Mouse (Mus musculus): Measurements from ENCODE around the gene Nacad. TPM values are rescaled to one million over a fixed set of nuclear protein-coding genes. Genes with fewer than 3 reads are reported as not detected.

Gene Nacad
- polyA plus RNA-seq, 1 experiment from 2014 or later: 28.4 TPM

- no peaks in the 10 kb centered on the region for H3K27me3 ChIP-seq (ENCODE audit: control insufficient read depth, insufficient read depth, low read length)
- H3K9ac ChIP-seq (ENCODE audit: low read length): no peak overlapping the region
- ATAC-seq (replicated peaks; ENCODE audit: low FRiP score) (no peak), DNase-seq (ENCODE audit: low spot score) (no peak)
- H3K9me3 ChIP-seq (ENCODE audit: control insufficient read depth, low read length): no peaks in the 10 kb centered on the region
- 92% methylated on average over 12 of the region's 12 CpGs for WGBS
- no peaks in the 10 kb centered on the region for H3K4me1 ChIP-seq (replicated peaks; ENCODE audit: control insufficient read depth, insufficient read depth, low read length)
- H3K4me3 ChIP-seq (ENCODE audit: low read depth, low read length): no peak overlapping the region
- H3K36me3 ChIP-seq (ENCODE audit: control insufficient read depth, insufficient read depth, low read length): peaks cover 35% of the 10 kb centered on the region
- no peak overlapping the region for H3K27ac ChIP-seq (ENCODE audit: low read depth, low read length)
- no peak overlapping the region for H3K4me2 ChIP-seq (ENCODE audit: low read depth, low read length, severe bottlenecking)
Measured at GRCm38 (mm10) chr11:6615250-6616205, 9.7 kb upstream of the Nacad start.

- peaks cover 4% of the 10 kb centered on the region; the same call in 1 of the 2 replicates for H3K27me3 ChIP-seq (ENCODE audit: control insufficient read depth, insufficient read depth, low read length)
Measured at GRCm38 (mm10) chr11:6605021-6605481, 802 bp downstream of the Nacad start.

GRCm38 (mm10) chr11:6604604-6604936 is 1.3 kb downstream of the Nacad start:
- no peak for DNase-seq (ENCODE audit: low spot score)
- peak overlapping the region; percentile 51 for H3K9ac ChIP-seq (ENCODE audit: low read length)
- 0 out of 2 replicates have a peak overlapping the region, but pooled peaks have one; percentile 57 for H3K27ac ChIP-seq (ENCODE audit: low read depth, low read length)
- peaks cover 18% of the 10 kb centered on the region for H3K4me1 ChIP-seq (replicated peaks; ENCODE audit: control insufficient read depth, insufficient read depth, low read length)
- no peaks in the 10 kb centered on the region for H3K9me3 ChIP-seq (ENCODE audit: control insufficient read depth, low read length)
- H3K4me3 ChIP-seq (ENCODE audit: low read depth, low read length): peak overlapping the region; percentile 44
- no peak for ATAC-seq (replicated peaks; ENCODE audit: low FRiP score)
- H3K27me3 ChIP-seq (ENCODE audit: control insufficient read depth, insufficient read depth, low read length): peaks cover 4% of the 10 kb centered on the region; the same call in 1 of the 2 replicates
- H3K36me3 ChIP-seq (ENCODE audit: control insufficient read depth, insufficient read depth, low read length): no peaks in the 10 kb centered on the region
- peak overlapping the region; percentile 71 for H3K4me2 ChIP-seq (ENCODE audit: low read depth, low read length, severe bottlenecking)

More at GRCm38 (mm10) chr11:6605021-6605481, 802 bp downstream of the Nacad start:
- no peaks in the 10 kb centered on the region for H3K36me3 ChIP-seq (ENCODE audit: control insufficient read depth, insufficient read depth, low read length)
- H3K9ac ChIP-seq (ENCODE audit: low read length): peak overlapping the region; percentile 51
- peak overlapping the region; percentile 71 for H3K4me2 ChIP-seq (ENCODE audit: low read depth, low read length, severe bottlenecking)
- H3K4me1 ChIP-seq (replicated peaks; ENCODE audit: control insufficient read depth, insufficient read depth, low read length): peaks cover 18% of the 10 kb centered on the region
- 10% methylated on average over 13 of the region's 13 CpGs for WGBS
- DNase-seq (ENCODE audit: low spot score): no peak
- ATAC-seq (replicated peaks; ENCODE audit: low FRiP score): peak; percentile 1; the same call in 1 of the 2 replicates
- H3K9me3 ChIP-seq (ENCODE audit: control insufficient read depth, low read length): no peaks in the 10 kb centered on the region
- peak overlapping the region; percentile 70; the same call in 1 of the 2 replicates for H3K27ac ChIP-seq (ENCODE audit: low read depth, low read length)
- peak overlapping the region; percentile 44 for H3K4me3 ChIP-seq (ENCODE audit: low read depth, low read length)

GRCm38 (mm10) chr11:6603887-6604603 is 1.8 kb downstream of the Nacad start:
- 28% methylated on average over 12 of the region's 12 CpGs for WGBS
- peaks cover 20% of the 10 kb centered on the region for H3K4me1 ChIP-seq (replicated peaks; ENCODE audit: control insufficient read depth, insufficient read depth, low read length)
- peaks cover 4% of the 10 kb centered on the region; the same call in 1 of the 2 replicates for H3K27me3 ChIP-seq (ENCODE audit: control insufficient read depth, insufficient read depth, low read length)
- ATAC-seq (replicated peaks; ENCODE audit: low FRiP score) (peak; percentile 34; the same call in 1 of the 2 replicates), DNase-seq (ENCODE audit: low spot score) (peak; percentile 72)
- H3K4me3 ChIP-seq (ENCODE audit: low read depth, low read length): peak overlapping the region; percentile 44
- no peaks in the 10 kb centered on the region for H3K9me3 ChIP-seq (ENCODE audit: control insufficient read depth, low read length)
- no peaks in the 10 kb centered on the region for H3K36me3 ChIP-seq (ENCODE audit: control insufficient read depth, insufficient read depth, low read length)
- H3K27ac ChIP-seq (ENCODE audit: low read depth, low read length): peak overlapping the region; percentile 57
- H3K9ac ChIP-seq (ENCODE audit: low read length): peak overlapping the region; percentile 51; the same call in 1 of the 2 replicates
- peak overlapping the region; percentile 71 for H3K4me2 ChIP-seq (ENCODE audit: low read depth, low read length, severe bottlenecking)

- H3K9ac ChIP-seq (ENCODE audit: low read length): no peak overlapping the region
- H3K27ac ChIP-seq (ENCODE audit: low read depth, low read length): no peak overlapping the region
Measured at GRCm38 (mm10) chr11:6603224-6603623, 2.6 kb downstream of the Nacad start.

GRCm38 (mm10) chr11:6602662-6603061 is 3.2 kb downstream of the Nacad start:
- Histone ChIP-seq H3K4me3 (ENCODE audit: low read depth, low read length) (no peak overlapping the region), H3K36me3 (ENCODE audit: control insufficient read depth, insufficient read depth, low read length) (peaks cover 3% of the 10 kb centered on the region; the same call in 1 of the 2 replicates), H3K9ac (ENCODE audit: low read length) (no peak overlapping the region), H3K27me3 (ENCODE audit: control insufficient read depth, insufficient read depth, low read length) (peaks cover 4% of the 10 kb centered on the region; the same call in 1 of the 2 replicates), H3K4me2 (ENCODE audit: low read depth, low read length, severe bottlenecking) (no peak overlapping the region), H3K27ac (ENCODE audit: low read depth, low read length) (no peak overlapping the region), H3K4me1 (replicated peaks; ENCODE audit: control insufficient read depth, insufficient read depth, low read length) (peaks cover 27% of the 10 kb centered on the region), H3K9me3 (ENCODE audit: control insufficient read depth, low read length) (no peaks in the 10 kb centered on the region)
- WGBS: 84% methylated on average over 9 of the region's 9 CpGs
- DNase-seq (ENCODE audit: low spot score): peak; percentile 49
- no peak for ATAC-seq (replicated peaks; ENCODE audit: low FRiP score)

More at GRCm38 (mm10) chr11:6603224-6603623, 2.6 kb downstream of the Nacad start:
- Histone ChIP-seq H3K27me3 (ENCODE audit: control insufficient read depth, insufficient read depth, low read length) (peaks cover 4% of the 10 kb centered on the region; the same call in 1 of the 2 replicates), H3K9me3 (ENCODE audit: control insufficient read depth, low read length) (no peaks in the 10 kb centered on the region), H3K4me3 (ENCODE audit: low read depth, low read length) (no peak overlapping the region), H3K4me1 (replicated peaks; ENCODE audit: control insufficient read depth, insufficient read depth, low read length) (peaks cover 27% of the 10 kb centered on the region), H3K36me3 (ENCODE audit: control insufficient read depth, insufficient read depth, low read length) (no peaks in the 10 kb centered on the region), H3K4me2 (ENCODE audit: low read depth, low read length, severe bottlenecking) (peak overlapping the region; percentile 71; the same call in 1 of the 2 replicates)
- DNase-seq (ENCODE audit: low spot score) (peak; percentile 48), ATAC-seq (replicated peaks; ENCODE audit: low FRiP score) (no peak)
- WGBS: 76% methylated on average over 9 of the region's 9 CpGs

GRCm38 (mm10) chr11:6601649-6602480 is 4.0 kb downstream of the Nacad start:
- Histone ChIP-seq H3K27ac (ENCODE audit: low read depth, low read length) (no peak overlapping the region), H3K4me1 (replicated peaks; ENCODE audit: control insufficient read depth, insufficient read depth, low read length) (peaks cover 27% of the 10 kb centered on the region)

More at GRCm38 (mm10) chr11:6601649-6602480, 4.0 kb downstream of the Nacad start:
- Histone ChIP-seq H3K9ac (ENCODE audit: low read length) (no peak overlapping the region), H3K36me3 (ENCODE audit: control insufficient read depth, insufficient read depth, low read length) (peaks cover 3% of the 10 kb centered on the region; the same call in 1 of the 2 replicates), H3K4me3 (ENCODE audit: low read depth, low read length) (no peak overlapping the region), H3K9me3 (ENCODE audit: control insufficient read depth, low read length) (no peaks in the 10 kb centered on the region), H3K27me3 (ENCODE audit: control insufficient read depth, insufficient read depth, low read length) (peaks cover 4% of the 10 kb centered on the region; the same call in 1 of the 2 replicates), H3K4me2 (ENCODE audit: low read depth, low read length, severe bottlenecking) (no peak overlapping the region)
- DNase-seq (ENCODE audit: low spot score): peak; percentile 51
- ATAC-seq (replicated peaks; ENCODE audit: low FRiP score): no peak
- 83% methylated on average over 20 of the region's 20 CpGs for WGBS

Data from forebrain, embryonic 11.5 days (tissue).